Mouse (Mus musculus) hindbrain, embryonic 11.5 days (tissue): ENCODE data around the gene Dnaic1. TPM values are rescaled to one million over a fixed set of nuclear protein-coding genes. Genes with fewer than 3 reads are reported as not detected.
A peak's percentile ranks its signal among the peaks of the same experiment; 100 is the strongest.

Experiments
- ATAC-seq: fragments of 200-750 bp; cut with Nextera tagmentation; 2 replicates; pipeline ENCODE4 v1.8.0; 2017; ENCODE audit warnings: mild to moderate bottlenecking, moderate TSS enrichment, moderate library complexity; ENCODE audit not compliant: low FRiP score
- DNase-seq: peaks from one replicate; pipeline ENCODE4 v3.0.0-alpha.2; 2015; ENCODE audit warnings: low spot score
- H3K27ac ChIP-seq: fragments of 300-500 bp; sonication (generic); 2 replicates; pipeline ENCODE4 v1.5.1; 2014; ENCODE audit warnings: mild to moderate bottlenecking, low read depth, low read length
- H3K27me3 ChIP-seq: fragments of 300-500 bp; sonication (generic); 2 replicates; pipeline ENCODE4 v1.6.1; 2014; ENCODE audit warnings: mild to moderate bottlenecking, low read length, moderate library complexity, mixed read lengths; ENCODE audit not compliant: control insufficient read depth, insufficient read depth
- H3K36me3 ChIP-seq: fragments of 300-500 bp; sonication (generic); 2 replicates; pipeline ENCODE4 v1.6.1; 2014; ENCODE audit warnings: mild to moderate bottlenecking, low read length, moderate library complexity, mixed read lengths; ENCODE audit not compliant: control insufficient read depth, insufficient read depth
- H3K4me1 ChIP-seq: fragments of 300-500 bp; sonication (generic); replicated peaks from 2 replicates; pipeline ENCODE4 v1.6.1; 2014; ENCODE audit warnings: low read length, mixed read lengths; ENCODE audit not compliant: control insufficient read depth, insufficient read depth
- H3K4me2 ChIP-seq: fragments of 300-500 bp; sonication (generic); replicated peaks from 2 replicates; pipeline ENCODE4 v1.6.1; 2014; ENCODE audit warnings: mild to moderate bottlenecking, low read depth, low read length
- H3K4me3 ChIP-seq: fragments of 300-500 bp; sonication (generic); 2 replicates; pipeline ENCODE4 v1.5.1; 2014; ENCODE audit warnings: low read depth, low read length
- H3K9ac ChIP-seq: fragments of 300-500 bp; sonication (generic); 2 replicates; pipeline ENCODE4 v1.6.1; 2014; ENCODE audit warnings: low read depth, low read length
- H3K9me3 ChIP-seq: fragments of 300-500 bp; sonication (generic); 2 replicates; pipeline ENCODE4 v1.6.1; 2016; ENCODE audit warnings: low read length; ENCODE audit not compliant: control insufficient read depth
- WGBS: fragments of 180-500 bp; shearing (Covaris S2); extraction: QIAGEN DNeasy Blood & Tissue Kit; methylation state at CpG from one replicate; pipeline ENCODE4 v1.1.7; 2014; 5-methylcytosine and 5-hydroxymethylcytosine counted together
- polyA plus RNA-seq: library from polyadenylated mRNA; unstranded; fragments of >200 nt; fragmentation: Nextera tagmentation; extraction: Ambion mirVana; gene quantifications from 2 replicates; pipeline ENCODE4 v1.2.1, GENCODE M21; 2014

Gene Dnaic1
- polyA plus RNA-seq, 1 experiment from 2014 or later, result 2.9 TPM

GRCm38 (mm10) chr4:41635224-41635623 is 65.6 kb downstream of the Dnaic1 start:
- 74% methylated on average over 8 of the region's 8 CpGs for WGBS
- Histone ChIP-seq H3K4me1 (peaks cover 21% of the 10 kb centered on the region), H3K9me3 (no peaks in the 10 kb centered on the region), H3K9ac (no peak overlapping the region), H3K4me2 (no peak overlapping the region), H3K4me3 (no peak overlapping the region), H3K27me3 (no peaks in the 10 kb centered on the region), H3K36me3 (no peaks in the 10 kb centered on the region), H3K27ac (no peak overlapping the region)
- ATAC-seq, result no peak
- no peak for DNase-seq

- no peaks in the 10 kb centered on the region for H3K9me3 ChIP-seq
- 63% methylated on average over 2 of the region's 2 CpGs for WGBS
- DNase-seq, result no peak
- H3K4me3 ChIP-seq, result no peak overlapping the region
- ATAC-seq, result no peak
- no peaks in the 10 kb centered on the region for H3K27me3 ChIP-seq
- H3K27ac ChIP-seq, result peak overlapping the region; percentile 17; the same call in 1 of the 2 replicates
- H3K9ac ChIP-seq, result no peak overlapping the region
- H3K36me3 ChIP-seq, result no peaks in the 10 kb centered on the region
- peaks cover 17% of the 10 kb centered on the region for H3K4me1 ChIP-seq
- H3K4me2 ChIP-seq, result no peak overlapping the region
Observed at GRCm38 (mm10) chr4:41635906-41636305, 66.3 kb downstream of the Dnaic1 start.

GRCm38 (mm10) chr4:41636366-41636765 is 66.8 kb downstream of the Dnaic1 start:
- Histone ChIP-seq H3K4me1 (peaks cover 14% of the 10 kb centered on the region), H3K27ac (peak overlapping the region; percentile 43; the same call in 1 of the 2 replicates)
- WGBS, result 63% methylated on average over 7 of the region's 7 CpGs

GRCm38 (mm10) chr4:41636882-41637635 is 67.5 kb downstream of the Dnaic1 start:
- Histone ChIP-seq H3K27ac (peak overlapping the region; percentile 43; the same call in 1 of the 2 replicates), H3K27me3 (no peaks in the 10 kb centered on the region), H3K4me3 (no peak overlapping the region), H3K4me2 (no peak overlapping the region), H3K9me3 (no peaks in the 10 kb centered on the region), H3K36me3 (no peaks in the 10 kb centered on the region), H3K9ac (no peak overlapping the region), H3K4me1 (peaks cover 7% of the 10 kb centered on the region)
- 86% methylated on average over 10 of the region's 10 CpGs for WGBS
- no peak for ATAC-seq
- DNase-seq, result no peak

More at GRCm38 (mm10) chr4:41636366-41636765, 66.8 kb downstream of the Dnaic1 start:
- H3K4me2 ChIP-seq, result no peak overlapping the region
- no peak overlapping the region for H3K4me3 ChIP-seq
- DNase-seq (no peak), ATAC-seq (no peak)
- H3K9me3 ChIP-seq, result no peaks in the 10 kb centered on the region
- H3K36me3 ChIP-seq, result no peaks in the 10 kb centered on the region
- no peaks in the 10 kb centered on the region for H3K27me3 ChIP-seq
- no peak overlapping the region for H3K9ac ChIP-seq

- Histone ChIP-seq H3K27me3 (no peaks in the 10 kb centered on the region), H3K27ac (no peak overlapping the region), H3K4me2 (peak overlapping the region; percentile 74; the same call in 1 of the 2 replicates), H3K36me3 (no peaks in the 10 kb centered on the region), H3K9me3 (no peaks in the 10 kb centered on the region), H3K9ac (peak overlapping the region; percentile 3; the same call in 1 of the 2 replicates), H3K4me3 (no peak overlapping the region), H3K4me1 (peaks cover 2% of the 10 kb centered on the region)
- DNase-seq, result no peak
- ATAC-seq, result no peak
- WGBS, result 90% methylated on average over 10 of the region's 10 CpGs
Observed at GRCm38 (mm10) chr4:41638186-41638731, 68.7 kb downstream of the Dnaic1 start.

- Histone ChIP-seq H3K4me1 (peaks cover 2% of the 10 kb centered on the region), H3K27me3 (no peaks in the 10 kb centered on the region), H3K4me3 (peak overlapping the region; percentile 62), H3K36me3 (no peaks in the 10 kb centered on the region), H3K4me2 (peak overlapping the region; percentile 74), H3K27ac (no peak overlapping the region), H3K9me3 (no peaks in the 10 kb centered on the region), H3K9ac (peak overlapping the region; percentile 92)
- 83% methylated on average over 6 of the region's 6 CpGs for WGBS
- DNase-seq, result no peak
- no peak for ATAC-seq
Observed at GRCm38 (mm10) chr4:41638828-41639213, 69.2 kb downstream of the Dnaic1 start.

- no peaks in the 10 kb centered on the region for H3K27me3 ChIP-seq
- no peaks in the 10 kb centered on the region for H3K36me3 ChIP-seq
- peak overlapping the region; percentile 62 for H3K4me3 ChIP-seq
- H3K9me3 ChIP-seq, result no peaks in the 10 kb centered on the region
- ATAC-seq (no peak), DNase-seq (no peak)
- H3K9ac ChIP-seq, result peak overlapping the region; percentile 92
- peak overlapping the region; percentile 86 for H3K27ac ChIP-seq
- H3K4me2 ChIP-seq, result peak overlapping the region; percentile 74
- H3K4me1 ChIP-seq, result peaks cover 2% of the 10 kb centered on the region
- WGBS, result 13% methylated on average over 10 of the region's 10 CpGs
Observed at GRCm38 (mm10) chr4:41639214-41639841, 69.8 kb downstream of the Dnaic1 start.

GRCm38 (mm10) chr4:41639913-41640507 is 70.4 kb downstream of the Dnaic1 start, which contains the start of gene Enho:
Gene Enho, minus strand, starts transcription at chr4:41640324.
- Histone ChIP-seq H3K27me3 (no peaks in the 10 kb centered on the region), H3K4me1 (peaks cover 2% of the 10 kb centered on the region), H3K27ac (peak within 1 kb of the TSS; percentile 86), H3K36me3 (no peaks in the 10 kb centered on the region), H3K4me2 (peak within 1 kb of the TSS; percentile 74), H3K9me3 (no peaks in the 10 kb centered on the region), H3K9ac (peak within 1 kb of the TSS; percentile 92), H3K4me3 (peak within 1 kb of the TSS; percentile 62)
- DNase-seq, result peak; percentile 95
- under 1% methylated on average over 62 of the region's 74 CpGs for WGBS
- ATAC-seq, result peak; percentile 94
